Mouse (Mus musculus) embryonic facial prominence, embryonic 11.5 days (tissue): ENCODE data around the gene Klf12. TPM values are rescaled to one million over a fixed set of nuclear protein-coding genes. Genes with fewer than 3 reads are reported as not detected.

Experiments
- ATAC-seq: fragments of 200-750 bp; cut with Nextera tagmentation; replicated peaks from 2 replicates; pipeline ENCODE4 v1.8.0; 2017; ENCODE audit warnings: low read depth; ENCODE audit not compliant: insufficient number of reproducible peaks, low FRiP score, low TSS enrichment
- DNase-seq: peaks from one replicate; pipeline ENCODE4 v3.0.0-alpha.2; 2015; ENCODE audit warnings: low spot score
- H3K27ac ChIP-seq: fragments of 300-500 bp; sonication (generic); replicated peaks from 2 replicates; pipeline ENCODE4 v1.5.1; 2014; ENCODE audit warnings: mild to moderate bottlenecking, low read depth, low read length, control low read depth
- H3K27me3 ChIP-seq: fragments of 300-500 bp; sonication (generic); 2 replicates; pipeline ENCODE4 v1.6.1; 2014; ENCODE audit warnings: mild to moderate bottlenecking, low read length, moderate library complexity, mixed read lengths; ENCODE audit not compliant: control insufficient read depth, insufficient read depth
- H3K36me3 ChIP-seq: fragments of 300-500 bp; sonication (generic); replicated peaks from 2 replicates; pipeline ENCODE4 v1.6.1; 2014; ENCODE audit warnings: low read depth, mild to moderate bottlenecking, low read length, moderate library complexity, mixed read lengths; ENCODE audit not compliant: control insufficient read depth, insufficient read depth
- H3K4me1 ChIP-seq: fragments of 300-500 bp; sonication (generic); 2 replicates; pipeline ENCODE4 v1.6.1; 2014; ENCODE audit warnings: low read length, mixed read lengths; ENCODE audit not compliant: control insufficient read depth, insufficient read depth
- H3K4me2 ChIP-seq: fragments of 300-500 bp; sonication (generic); 2 replicates; pipeline ENCODE4 v1.6.1; 2014; ENCODE audit warnings: low read depth, mild to moderate bottlenecking, control low read depth, low read length, moderate library complexity
- H3K4me3 ChIP-seq: fragments of 300-500 bp; sonication (generic); 2 replicates; pipeline ENCODE4 v1.5.1; 2014; ENCODE audit warnings: low read depth, low read length, control low read depth
- H3K9ac ChIP-seq: fragments of 300-500 bp; sonication (generic); replicated peaks from 2 replicates; pipeline ENCODE4 v1.6.1; 2014; ENCODE audit warnings: mild to moderate bottlenecking, control low read depth, low read length
- H3K9me3 ChIP-seq: fragments of 300-500 bp; sonication (generic); replicated peaks from 2 replicates; pipeline ENCODE4 v1.6.1; 2016; ENCODE audit warnings: mild to moderate bottlenecking, low read length, inconsistent platforms, mixed read lengths; ENCODE audit not compliant: control insufficient read depth
- WGBS: fragments of 180-500 bp; shearing (Covaris S2); extraction: QIAGEN DNeasy Blood & Tissue Kit; methylation state at CpG from one replicate; pipeline ENCODE4 v1.1.7; 2014; 5-methylcytosine and 5-hydroxymethylcytosine counted together
- polyA plus RNA-seq: library from polyadenylated mRNA; unstranded; fragments of >200 nt; fragmentation: Nextera tagmentation; extraction: Ambion mirVana; gene quantifications from 2 replicates; pipeline ENCODE4 v1.2.1, GENCODE M21; 2014

Klf12 gene
- polyA plus RNA-seq, 1 experiment from 2014 or later, result 22.2 TPM

DNA sequence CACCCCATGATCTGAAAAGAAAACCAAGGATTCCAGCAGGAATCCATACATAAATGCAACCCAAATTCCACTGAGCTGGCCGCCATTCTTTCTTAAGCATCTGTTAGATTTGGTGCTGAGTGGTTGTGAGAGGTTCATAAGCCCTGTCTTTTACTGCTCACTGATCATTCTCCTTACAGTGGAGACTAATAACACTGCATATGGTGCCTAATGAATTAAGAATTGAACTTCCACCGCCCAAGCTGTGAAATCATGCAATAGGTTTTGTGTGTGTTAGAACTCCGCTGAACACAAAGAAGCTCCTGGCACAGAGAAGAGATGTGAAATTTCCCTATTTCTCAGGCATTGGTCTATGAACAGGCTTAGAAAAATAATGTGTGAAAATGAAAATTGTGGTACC lies 77.4 kb downstream of the Klf12 start:
- H3K4me1 ChIP-seq, result no peaks in the 10 kb centered on the region
- no peak overlapping the region for H3K27ac ChIP-seq
- 95% methylated on average over 3 of the region's 3 CpGs for WGBS
- no peak overlapping the region for H3K4me3 ChIP-seq
- H3K27me3 ChIP-seq, result no peaks in the 10 kb centered on the region
- H3K4me2 ChIP-seq, result no peak overlapping the region
- H3K9ac ChIP-seq, result no peak overlapping the region
- no peaks in the 10 kb centered on the region for H3K36me3 ChIP-seq
- H3K9me3 ChIP-seq, result no peaks in the 10 kb centered on the region
- ATAC-seq (no peak), DNase-seq (no peak)

DNA sequence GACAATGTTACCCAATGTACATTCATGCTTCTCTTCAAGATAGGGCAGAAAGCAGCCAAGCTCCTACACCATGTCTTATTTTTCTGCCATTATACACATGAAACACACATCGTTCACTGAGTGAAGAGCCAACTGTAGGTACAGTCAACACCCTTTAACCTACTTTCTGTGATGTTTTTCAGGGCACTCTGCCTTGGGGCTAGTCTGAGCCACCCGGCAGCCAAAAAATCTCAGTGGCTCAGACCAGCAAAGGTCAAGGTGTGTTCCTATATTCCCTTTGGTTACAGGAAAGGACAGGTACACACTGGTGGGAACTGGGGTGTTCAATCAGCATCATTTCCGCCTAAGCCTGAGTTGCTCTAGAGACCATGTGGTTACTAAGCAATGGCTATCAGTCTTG lies 78.3 kb downstream of the Klf12 start:
- Histone ChIP-seq H3K4me2 (no peak overlapping the region), H3K4me1 (no peaks in the 10 kb centered on the region), H3K4me3 (no peak overlapping the region), H3K27ac (no peak overlapping the region), H3K36me3 (no peaks in the 10 kb centered on the region), H3K9ac (no peak overlapping the region), H3K9me3 (no peaks in the 10 kb centered on the region), H3K27me3 (no peaks in the 10 kb centered on the region)
- DNase-seq (no peak), ATAC-seq (no peak)
- 85% methylated on average over 3 of the region's 3 CpGs for WGBS

DNA sequence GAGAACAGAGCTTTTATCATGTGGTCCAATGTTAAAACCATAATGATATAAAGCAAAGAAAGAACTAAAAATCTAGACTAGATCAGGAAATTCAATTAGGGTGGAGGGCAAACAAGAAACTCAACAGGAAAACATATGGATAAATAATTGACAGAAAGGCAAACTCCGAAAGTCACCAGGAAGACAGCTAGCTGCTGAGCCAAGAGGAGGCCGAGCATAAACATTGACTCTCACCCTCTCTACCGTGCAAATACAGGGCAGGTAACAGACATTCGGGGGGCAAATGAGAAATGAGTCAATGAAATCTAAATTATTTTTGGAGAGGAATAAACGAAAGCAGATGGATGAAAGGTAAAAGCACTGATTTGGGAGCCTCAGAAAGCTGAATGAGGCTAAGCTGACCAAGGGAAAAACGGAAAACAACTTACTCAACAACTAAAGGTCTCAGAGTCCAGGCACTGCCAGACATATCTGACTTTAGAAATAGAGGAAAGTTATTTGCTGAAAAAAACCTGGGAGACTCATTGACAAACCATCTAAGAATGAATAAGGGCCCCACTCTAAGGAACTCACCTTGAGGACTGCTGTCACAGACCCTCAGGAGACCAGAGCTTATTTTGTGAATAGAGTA lies 84.3 kb downstream of the Klf12 start:
- WGBS, result 85% methylated on average over 6 of the region's 6 CpGs
- Histone ChIP-seq H3K27me3 (no peaks in the 10 kb centered on the region), H3K4me1 (no peaks in the 10 kb centered on the region), H3K9me3 (no peaks in the 10 kb centered on the region), H3K9ac (no peak overlapping the region), H3K27ac (no peak overlapping the region), H3K36me3 (no peaks in the 10 kb centered on the region), H3K4me2 (no peak overlapping the region), H3K4me3 (no peak overlapping the region)
- ATAC-seq (no peak), DNase-seq (no peak)

GRCm38 (mm10) chr14:100198636-100199035 lies 85.8 kb downstream of the Klf12 start:
- H3K27me3 ChIP-seq, result no peaks in the 10 kb centered on the region
- 96% methylated on average over 4 of the region's 4 CpGs for WGBS
- no peak overlapping the region for H3K4me2 ChIP-seq

DNA sequence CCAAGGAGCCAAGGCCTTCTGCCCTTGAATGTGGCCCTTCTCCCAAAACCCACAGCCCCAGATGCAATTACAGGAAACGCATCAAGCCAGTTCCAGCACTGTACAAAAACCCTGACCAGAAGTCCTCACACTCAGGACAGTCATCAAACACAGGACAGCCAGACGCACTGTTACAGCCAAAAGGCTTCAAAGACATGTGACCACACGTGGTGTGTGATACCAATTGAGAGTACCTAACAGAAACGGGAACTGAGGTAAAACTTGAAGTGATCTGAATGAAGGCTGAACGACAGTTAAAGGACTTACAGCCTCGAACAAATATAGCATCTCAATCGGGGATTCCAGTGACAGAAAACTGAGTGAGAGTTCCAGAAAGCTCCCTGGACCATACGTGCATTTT lies 87.3 kb downstream of the Klf12 start:
- 92% methylated on average over 8 of the region's 8 CpGs for WGBS
- ATAC-seq, result no peak
- H3K4me3 ChIP-seq, result no peak overlapping the region

More at GRCm38 (mm10) chr14:100198636-100199035, 85.8 kb downstream of the Klf12 start:
- no peak overlapping the region for H3K27ac ChIP-seq
- no peak for DNase-seq
- H3K4me3 ChIP-seq, result no peak overlapping the region
- H3K9me3 ChIP-seq, result no peaks in the 10 kb centered on the region
- ATAC-seq, result no peak
- no peaks in the 10 kb centered on the region for H3K4me1 ChIP-seq
- H3K9ac ChIP-seq, result no peak overlapping the region
- H3K36me3 ChIP-seq, result no peaks in the 10 kb centered on the region

GRCm38 (mm10) chr14:100189490-100190197 lies 94.8 kb downstream of the Klf12 start:
- Histone ChIP-seq H3K4me2 (no peak overlapping the region), H3K36me3 (no peaks in the 10 kb centered on the region), H3K4me3 (no peak overlapping the region), H3K27me3 (no peaks in the 10 kb centered on the region), H3K9ac (no peak overlapping the region), H3K27ac (no peak overlapping the region), H3K9me3 (no peaks in the 10 kb centered on the region), H3K4me1 (no peaks in the 10 kb centered on the region)
- ATAC-seq, result no peak
- DNase-seq, result no peak
- 76% methylated on average over 11 of the region's 11 CpGs for WGBS

More for the DNA sequence above, 87.3 kb downstream of the Klf12 start:
- no peaks in the 10 kb centered on the region for H3K4me1 ChIP-seq
- no peaks in the 10 kb centered on the region for H3K36me3 ChIP-seq
- DNase-seq, result no peak
- no peaks in the 10 kb centered on the region for H3K27me3 ChIP-seq
- H3K4me2 ChIP-seq, result no peak overlapping the region
- H3K9ac ChIP-seq, result no peak overlapping the region
- no peaks in the 10 kb centered on the region for H3K9me3 ChIP-seq
- no peak overlapping the region for H3K27ac ChIP-seq

DNA sequence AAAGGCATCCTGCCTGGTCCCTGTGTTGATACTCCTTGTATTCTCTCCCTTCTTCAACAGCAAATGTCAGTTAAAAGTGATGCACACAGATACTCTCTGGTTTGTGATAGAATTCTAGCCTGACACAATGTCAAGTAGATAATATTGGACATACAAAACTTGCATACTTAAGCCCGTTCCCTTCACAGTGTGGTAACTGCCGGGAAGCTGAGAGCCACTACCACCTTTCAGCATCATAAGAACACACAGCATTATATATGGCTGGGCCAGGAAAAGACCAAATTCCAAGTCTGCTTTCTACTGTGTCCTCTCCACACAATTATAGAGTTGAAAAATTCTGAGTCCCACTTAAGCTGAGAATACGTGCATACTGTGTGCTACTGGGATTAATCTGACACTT lies 97.1 kb downstream of the Klf12 start:
- no peak overlapping the region for H3K4me3 ChIP-seq
- no peak for ATAC-seq
- H3K9ac ChIP-seq, result no peak overlapping the region
- H3K36me3 ChIP-seq, result no peaks in the 10 kb centered on the region
- H3K27me3 ChIP-seq, result no peaks in the 10 kb centered on the region
- DNase-seq, result no peak
- H3K4me1 ChIP-seq, result no peaks in the 10 kb centered on the region
- 85% methylated on average over 3 of the region's 3 CpGs for WGBS
- H3K9me3 ChIP-seq, result no peaks in the 10 kb centered on the region
- H3K4me2 ChIP-seq, result no peak overlapping the region
- no peak overlapping the region for H3K27ac ChIP-seq

DNA sequence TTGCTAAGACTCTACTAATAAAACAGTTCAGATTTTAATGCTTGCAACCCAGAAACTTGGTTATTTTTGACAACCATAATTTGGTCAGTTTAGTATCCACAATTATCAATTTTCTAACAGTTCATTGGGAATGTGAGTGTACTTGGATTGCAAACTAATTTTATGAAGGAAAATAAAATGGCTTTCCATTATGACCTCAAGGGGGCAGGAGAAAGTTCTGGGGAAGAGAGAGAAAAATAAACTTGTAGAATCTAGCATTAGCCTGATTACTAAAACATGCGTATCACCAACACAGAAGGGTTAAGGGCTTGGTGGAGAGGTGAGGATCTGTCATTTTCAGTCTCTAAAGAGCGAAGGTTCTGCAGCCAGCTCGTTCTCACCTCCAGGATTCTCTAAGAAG lies 106.7 kb downstream of the Klf12 start:
- H3K4me3 ChIP-seq, result no peak overlapping the region
- WGBS, result 85% methylated on average over 3 of the region's 3 CpGs
- H3K27ac ChIP-seq, result no peak overlapping the region
- no peaks in the 10 kb centered on the region for H3K36me3 ChIP-seq
- H3K9me3 ChIP-seq, result no peaks in the 10 kb centered on the region
- no peak overlapping the region for H3K9ac ChIP-seq
- no peaks in the 10 kb centered on the region for H3K4me1 ChIP-seq
- H3K4me2 ChIP-seq, result no peak overlapping the region
- DNase-seq (no peak), ATAC-seq (no peak)
- no peaks in the 10 kb centered on the region for H3K27me3 ChIP-seq
